Mouse (Mus musculus): ENCODE data around the gene Dctn5. TPM values are rescaled to one million over a fixed set of nuclear protein-coding genes. Genes with fewer than 3 reads are reported as not detected.
"Not testable (repeated sequence)": the region's sequence is repeated elsewhere in the genome, so short reads cannot be mapped to it uniquely, and the experiment has no call there.

Gene Dctn5
- polyA plus RNA-seq (2016; fragmentation: Nextera tagmentation; extraction: Ambion mirVana), result 118 and 121 TPM in 2 replicates

DNA sequence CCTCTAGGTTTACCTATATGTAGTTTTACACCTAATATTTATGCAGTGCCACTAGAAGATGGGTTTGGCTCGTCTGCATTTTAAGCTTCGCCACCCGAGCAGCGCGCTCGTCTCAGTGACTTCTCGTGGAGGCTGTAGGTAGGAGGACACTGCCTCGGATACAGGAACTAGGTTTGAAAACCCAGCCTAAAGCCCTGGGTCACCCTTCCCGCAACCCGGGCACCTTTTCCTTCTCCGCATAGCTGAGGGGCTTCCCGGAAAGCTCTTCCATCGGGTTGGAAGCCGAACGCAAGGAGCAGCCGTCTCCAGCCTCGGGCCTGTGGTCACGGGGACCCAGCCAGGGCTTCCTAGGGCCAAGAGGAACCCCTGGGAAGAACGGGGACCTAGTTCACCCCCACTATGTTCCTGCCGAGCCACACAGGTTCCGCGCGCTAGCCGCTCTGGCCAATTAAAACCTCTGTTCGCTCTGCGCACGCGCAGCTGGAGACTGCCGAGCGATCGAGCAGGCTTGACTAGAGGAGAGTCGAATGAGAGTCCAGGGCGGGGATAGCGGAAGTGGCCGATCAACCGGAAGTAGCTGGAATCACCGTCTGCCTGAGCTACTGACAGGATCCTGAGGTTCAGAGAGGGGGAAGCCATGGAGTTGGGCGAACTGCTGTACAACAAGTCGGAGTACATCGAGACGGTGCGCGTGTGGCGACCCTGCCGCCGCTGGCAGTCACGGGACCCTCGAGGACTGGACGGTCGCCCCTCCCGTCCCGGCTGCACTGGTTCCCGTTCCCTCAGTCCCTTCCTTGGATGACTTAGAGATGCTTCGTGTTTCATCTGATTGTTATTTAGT, at the start of gene Dctn5, which contains the start of gene Palb2:
Gene Dctn5 (plus strand): TSS at position 545 of the 841 bp plus-strand sequence.
Gene Palb2 (minus strand): TSS at position 489 of the 841 bp plus-strand sequence.
- ATAC-seq (ENCODE audit: insufficient number of reproducible peaks, insufficient read depth, low FRiP score, low TSS enrichment), result peak; percentile 92
- peak within 1 kb of the TSS; percentile 47 for H3K27ac ChIP-seq
- H3K4me2 ChIP-seq (replicated peaks), result peak within 1 kb of the TSS; percentile 73
- H3K9ac ChIP-seq, result peak within 1 kb of the TSS; percentile 70
- peak within 1 kb of the TSS; percentile 62 for H3K4me3 ChIP-seq
- H3K36me3 ChIP-seq, result peaks cover 34% of the 10 kb centered on the region
- WGBS, result under 1% methylated on average over 54 of the region's 54 CpGs
- no peaks in the 10 kb centered on the region for H3K9me3 ChIP-seq
- no peaks in the 10 kb centered on the region for H3K27me3 ChIP-seq
- H3K4me1 ChIP-seq, result peaks cover 6% of the 10 kb centered on the region; the same call in 1 of the 2 replicates

DNA sequence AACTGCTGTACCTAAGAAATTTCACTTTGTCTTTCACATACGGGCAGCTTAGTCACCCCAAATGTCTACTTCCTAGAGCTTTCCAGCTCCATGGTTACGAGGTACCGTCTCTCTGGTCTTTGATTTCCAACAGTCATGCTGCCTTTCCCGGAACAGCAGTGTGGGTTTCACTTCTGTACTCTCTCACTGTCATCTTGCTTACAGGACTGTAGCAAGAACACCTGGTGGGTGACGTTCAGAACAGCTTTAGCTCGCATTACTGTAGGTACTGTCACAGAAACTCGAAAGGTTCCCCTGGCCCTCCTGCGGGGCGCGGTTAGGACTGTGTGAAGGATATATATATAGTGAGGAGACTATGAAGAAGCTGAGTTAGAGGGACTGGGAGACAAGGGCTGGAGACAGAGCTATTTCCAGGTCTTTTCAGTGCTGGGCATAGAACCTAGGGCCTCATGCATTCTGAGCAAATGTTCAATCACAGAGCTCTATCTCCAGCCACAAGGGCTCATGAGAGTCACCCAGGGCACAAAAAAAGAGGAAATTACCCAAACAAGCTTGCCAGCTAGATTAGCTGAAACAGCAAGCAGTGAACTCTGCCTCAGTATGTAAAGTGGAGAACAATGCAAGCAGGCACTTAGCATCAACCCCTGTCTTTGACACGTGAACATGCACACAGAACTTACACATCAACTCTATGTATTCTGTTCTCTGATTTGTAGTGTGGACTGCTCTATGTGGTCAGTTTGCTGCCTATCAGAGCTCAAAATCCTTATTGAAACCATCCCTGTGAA, 45.5 kb upstream of the Dctn5 start:
- Histone ChIP-seq H3K9me3 (no peaks in the 10 kb centered on the region), H3K27me3 (no peaks in the 10 kb centered on the region), H3K4me1 (no peaks in the 10 kb centered on the region), H3K4me2 (replicated peaks) (no peak overlapping the region), H3K36me3 (peaks cover 65% of the 10 kb centered on the region), H3K4me3 (no peak overlapping the region), H3K27ac (no peak overlapping the region), H3K9ac (no peak overlapping the region)
- ATAC-seq (ENCODE audit: insufficient number of reproducible peaks, insufficient read depth, low FRiP score, low TSS enrichment), result no peak
- WGBS, result 92% methylated on average over 11 of the region's 11 CpGs

- Histone ChIP-seq H3K9ac (no peak overlapping the region), H3K9me3 (no peaks in the 10 kb centered on the region), H3K4me2 (replicated peaks) (no peak overlapping the region), H3K4me1 (no peaks in the 10 kb centered on the region), H3K4me3 (no peak overlapping the region), H3K27ac (no peak overlapping the region), H3K27me3 (no peaks in the 10 kb centered on the region), H3K36me3 (peaks cover 77% of the 10 kb centered on the region)
- WGBS, result 97% methylated on average over 2 of the region's 2 CpGs
- no peak for ATAC-seq (ENCODE audit: insufficient number of reproducible peaks, insufficient read depth, low FRiP score, low TSS enrichment)
These were observed 38.1 kb upstream of the Dctn5 start for GRCm38 (mm10) chr7:122094564-122095330.

DNA sequence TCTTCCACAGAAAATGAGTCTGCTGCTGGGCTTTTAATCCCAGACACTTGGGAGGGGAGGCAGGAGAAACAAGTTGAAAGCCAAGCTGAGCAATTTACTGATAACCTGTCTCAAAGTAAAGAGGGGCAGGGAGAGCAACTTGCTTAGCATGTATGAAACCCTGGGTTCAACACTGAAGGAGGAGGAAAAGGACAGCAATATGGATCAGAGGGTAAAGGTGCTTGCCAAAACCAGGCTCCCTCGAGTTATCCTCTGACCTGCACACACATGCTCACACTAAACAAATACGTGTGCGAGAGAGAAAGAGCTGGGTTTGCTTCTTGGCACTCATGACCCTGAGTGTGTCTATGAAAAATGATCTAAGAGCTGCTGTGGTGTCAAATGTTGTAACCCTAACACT, 34.8 kb upstream of the Dctn5 start:
- no peaks in the 10 kb centered on the region for H3K27me3 ChIP-seq
- 88% methylated on average over 3 of the region's 3 CpGs for WGBS
- no peak overlapping the region for H3K9ac ChIP-seq
- peaks cover 49% of the 10 kb centered on the region for H3K36me3 ChIP-seq
- ATAC-seq (ENCODE audit: insufficient number of reproducible peaks, insufficient read depth, low FRiP score, low TSS enrichment), result no peak
- no peaks in the 10 kb centered on the region for H3K9me3 ChIP-seq
- no peak overlapping the region for H3K4me2 ChIP-seq (replicated peaks)
- H3K4me3 ChIP-seq, result no peak overlapping the region
- H3K27ac ChIP-seq, result no peak overlapping the region
- peaks cover 7% of the 10 kb centered on the region for H3K4me1 ChIP-seq

DNA sequence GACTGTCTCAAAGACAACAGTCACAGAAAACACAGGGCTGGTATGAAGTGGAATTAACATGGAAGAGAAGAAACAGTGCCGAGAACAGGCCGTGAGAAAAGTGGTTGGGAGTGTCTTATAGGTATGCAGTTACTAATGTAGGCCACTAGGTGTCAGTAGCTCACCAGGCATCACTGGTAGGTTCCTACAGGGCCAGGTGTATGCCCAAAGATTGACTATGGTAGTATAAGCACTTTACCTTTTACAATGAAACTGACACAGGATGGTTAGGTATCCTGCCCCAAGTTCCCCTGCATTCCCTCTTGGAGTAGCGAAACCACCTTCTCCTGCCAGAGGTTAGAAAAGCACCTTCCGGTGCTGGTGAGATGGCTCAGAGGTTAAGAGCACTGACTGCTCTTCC, 33.6 kb upstream of the Dctn5 start:
- Histone ChIP-seq H3K9me3 (no peaks in the 10 kb centered on the region), H3K4me2 (replicated peaks) (no peak overlapping the region), H3K4me1 (peaks cover 7% of the 10 kb centered on the region), H3K27ac (no peak overlapping the region), H3K36me3 (peaks cover 40% of the 10 kb centered on the region), H3K4me3 (no peak overlapping the region), H3K9ac (no peak overlapping the region), H3K27me3 (no peaks in the 10 kb centered on the region)
- WGBS, result 72% methylated on average over 4 of the region's 4 CpGs
- ATAC-seq (ENCODE audit: insufficient number of reproducible peaks, insufficient read depth, low FRiP score, low TSS enrichment), result no peak

GRCm38 (mm10) chr7:122101014-122101746, 31.7 kb upstream of the Dctn5 start:
- peak; percentile 65 for ATAC-seq (ENCODE audit: insufficient number of reproducible peaks, insufficient read depth, low FRiP score, low TSS enrichment)
- H3K4me1 ChIP-seq, H3K9me3 ChIP-seq, H3K27me3 ChIP-seq: not testable (repeated sequence)
- H3K36me3 ChIP-seq, result peaks cover 20% of the 10 kb centered on the region
- 0 out of 2 replicates have a peak overlapping the region, but pooled peaks have one; percentile 46 for H3K27ac ChIP-seq
- WGBS, result 7% methylated on average over 25 of the region's 28 CpGs
- H3K9ac ChIP-seq, result peak overlapping the region; percentile 89
- peak overlapping the region; percentile 79 for H3K4me3 ChIP-seq
- peak overlapping the region; percentile 88 for H3K4me2 ChIP-seq (replicated peaks)

- H3K4me3 ChIP-seq, result peak within 1 kb of the TSS; percentile 79
- H3K27ac ChIP-seq, result 0 out of 2 replicates have a peak within 1 kb of the TSS, but pooled peaks have one; percentile 46
- H3K9ac ChIP-seq, result peak within 1 kb of the TSS; percentile 89
- H3K9me3 ChIP-seq, result no peaks in the 10 kb centered on the region
- H3K36me3 ChIP-seq, result peaks cover 15% of the 10 kb centered on the region
- ATAC-seq (ENCODE audit: insufficient number of reproducible peaks, insufficient read depth, low FRiP score, low TSS enrichment), result peak; percentile 99
- H3K4me2 ChIP-seq (replicated peaks), result peak within 1 kb of the TSS; percentile 88
- no peaks in the 10 kb centered on the region for H3K27me3 ChIP-seq
- under 1% methylated on average over 34 of the region's 43 CpGs for WGBS
- peaks cover 7% of the 10 kb centered on the region for H3K4me1 ChIP-seq
These were observed 31.0 kb upstream of the Dctn5 start, which contains the start of gene Ndufab1 for GRCm38 (mm10) chr7:122101747-122102244. TSS of gene Ndufab1 (minus strand) at chr7:122101886.

- no peak overlapping the region for H3K9ac ChIP-seq
- peaks cover 20% of the 10 kb centered on the region for H3K36me3 ChIP-seq
- H3K4me3 ChIP-seq, result no peak overlapping the region
- H3K9me3 ChIP-seq, result no peaks in the 10 kb centered on the region
- 93% methylated on average over 6 of the region's 6 CpGs for WGBS
- H3K27me3 ChIP-seq, result no peaks in the 10 kb centered on the region
- no peak overlapping the region for H3K4me2 ChIP-seq (replicated peaks)
- ATAC-seq (ENCODE audit: insufficient number of reproducible peaks, insufficient read depth, low FRiP score, low TSS enrichment), result no peak
- H3K4me1 ChIP-seq, result no peaks in the 10 kb centered on the region
- no peak overlapping the region for H3K27ac ChIP-seq
These were observed 24.6 kb upstream of the Dctn5 start for GRCm38 (mm10) chr7:122108206-122108605.

- peaks cover 72% of the 10 kb centered on the region for H3K36me3 ChIP-seq
- no peak for ATAC-seq (ENCODE audit: insufficient number of reproducible peaks, insufficient read depth, low FRiP score, low TSS enrichment)
- 87% methylated on average over 4 of the region's 4 CpGs for WGBS
- H3K4me3 ChIP-seq, result no peak overlapping the region
- no peaks in the 10 kb centered on the region for H3K4me1 ChIP-seq
- no peaks in the 10 kb centered on the region for H3K9me3 ChIP-seq
- no peak overlapping the region for H3K9ac ChIP-seq
- H3K27ac ChIP-seq, result no peak overlapping the region
- H3K4me2 ChIP-seq (replicated peaks), result no peak overlapping the region
- H3K27me3 ChIP-seq, result no peaks in the 10 kb centered on the region
These were observed 9.3 kb upstream of the Dctn5 start for GRCm38 (mm10) chr7:122123518-122123917.

DNA sequence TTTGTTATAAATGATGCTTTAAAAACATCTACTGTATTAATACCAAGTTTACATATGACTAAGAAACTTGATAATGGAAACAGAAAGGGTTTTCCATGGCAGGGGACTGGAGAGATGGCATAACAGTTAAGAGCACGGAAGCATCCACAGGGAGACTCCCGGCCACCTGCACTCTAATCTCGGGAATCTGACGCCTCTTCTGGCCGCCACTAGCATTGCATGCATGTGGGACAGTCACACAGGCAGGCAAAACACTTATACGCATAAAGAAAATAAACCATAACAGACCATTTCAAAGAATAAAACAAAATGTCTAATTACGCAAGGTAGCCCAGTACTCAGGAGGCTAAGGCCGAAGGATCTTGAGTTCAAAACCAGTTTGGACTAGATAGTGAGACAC, 7.2 kb upstream of the Dctn5 start:
- no peaks in the 10 kb centered on the region for H3K9me3 ChIP-seq
- H3K9ac ChIP-seq, result no peak overlapping the region
- H3K4me1 ChIP-seq, result no peaks in the 10 kb centered on the region
- ATAC-seq (ENCODE audit: insufficient number of reproducible peaks, insufficient read depth, low FRiP score, low TSS enrichment), result no peak
- H3K27me3 ChIP-seq, result no peaks in the 10 kb centered on the region
- H3K36me3 ChIP-seq, result peaks cover 61% of the 10 kb centered on the region
- WGBS, result 76% methylated on average over 8 of the region's 8 CpGs
- no peak overlapping the region for H3K27ac ChIP-seq
- no peak overlapping the region for H3K4me2 ChIP-seq (replicated peaks)
- no peak overlapping the region for H3K4me3 ChIP-seq
